Mouse (Mus musculus) hindbrain, postnatal 0 days (tissue): Measurements from ENCODE around the gene Acbd6. TPM values are rescaled to one million over a fixed set of nuclear protein-coding genes. Genes with fewer than 3 reads are reported as not detected.

ENCODE experiments used
- ATAC-seq: fragments of 200-750 bp; cut with Nextera tagmentation; 2 replicates; pipeline ENCODE4 v1.8.0; 2017; ENCODE audit warnings: mild to moderate bottlenecking, moderate TSS enrichment, moderate library complexity
- DNase-seq: peaks from one replicate; pipeline ENCODE4 v3.0.0-alpha.2; 2015; ENCODE audit warnings: low spot score
- H3K27ac ChIP-seq: fragments of 300-500 bp; sonication (generic); 2 replicates; pipeline ENCODE4 v1.5.1; 2014; ENCODE audit warnings: mild to moderate bottlenecking
- H3K27me3 ChIP-seq: fragments of 300-500 bp; sonication (generic); 2 replicates; pipeline ENCODE4 v1.6.1; 2014; ENCODE audit warnings: low read length, mixed read lengths; ENCODE audit not compliant: insufficient read depth
- H3K36me3 ChIP-seq: fragments of 300-500 bp; sonication (generic); 2 replicates; pipeline ENCODE4 v1.6.1; 2014; ENCODE audit warnings: low read length, mixed read lengths; ENCODE audit not compliant: insufficient read depth
- H3K4me1 ChIP-seq: fragments of 300-500 bp; sonication (generic); 2 replicates; pipeline ENCODE4 v1.6.1; 2014; ENCODE audit warnings: antibody characterized with exemption, low read length, mixed read lengths; ENCODE audit not compliant: insufficient read depth
- H3K4me2 ChIP-seq: fragments of 300-500 bp; sonication (generic); 2 replicates; pipeline ENCODE4 v1.6.1; 2014; ENCODE audit warnings: low read depth, mild to moderate bottlenecking, low read length, moderate library complexity, mixed read lengths
- H3K4me3 ChIP-seq: fragments of 300-500 bp; sonication (generic); 2 replicates; pipeline ENCODE4 v1.5.1; 2014; ENCODE audit warnings: low read length
- H3K9ac ChIP-seq: fragments of 300-500 bp; sonication (generic); replicated peaks from 2 replicates; pipeline ENCODE4 v1.6.1; 2014; ENCODE audit warnings: mild to moderate bottlenecking, low read length, moderate library complexity, mixed read lengths
- H3K9me3 ChIP-seq: fragments of 300-500 bp; sonication (generic); 2 replicates; pipeline ENCODE4 v1.6.1; 2016; ENCODE audit warnings: low read length, mixed read lengths
- CTCF ChIP-seq: IDR thresholded peaks from 2 replicates; pipeline ENCODE4 v1.5.1; 2016; ENCODE audit warnings: antibody characterized with exemption, control low read depth, low read depth
- WGBS: fragments of 180-500 bp; shearing (Covaris S2); extraction: QIAGEN DNeasy Blood & Tissue Kit; methylation state at CpG from one replicate; pipeline ENCODE4 v1.1.7; 2014; 5-methylcytosine and 5-hydroxymethylcytosine counted together
- polyA plus RNA-seq: library from polyadenylated mRNA; unstranded; fragments of >200 nt; fragmentation: Nextera tagmentation; extraction: Ambion mirVana; gene quantifications from 2 replicates; pipeline ENCODE4 v1.2.1, GENCODE M21; 2015
- total RNA-seq: library from RNA; depleted of rRNA; stranded (reverse); fragments of >200 nt; gene quantifications from 2 replicates; pipeline ENCODE4 v1.2.3, GENCODE M21; 2014

The Acbd6 gene
- total and polyA plus RNA-seq, 2 experiments from 2014 or later: 118 to 119 TPM

- H3K4me1 ChIP-seq: no peaks in the 10 kb centered on the region
- no peak overlapping the region for H3K4me3 ChIP-seq
- DNase-seq (peak; percentile 67), ATAC-seq (peak; percentile 61; the same call in 1 of the 2 replicates)
- H3K27me3 ChIP-seq: no peaks in the 10 kb centered on the region
- H3K27ac ChIP-seq: no peak overlapping the region
- H3K9ac ChIP-seq: no peak overlapping the region
- WGBS: 46% methylated on average over 10 of the region's 10 CpGs
- TF ChIP-seq CTCF: no peak
- H3K36me3 ChIP-seq: no peaks in the 10 kb centered on the region
- no peak overlapping the region for H3K4me2 ChIP-seq
- no peaks in the 10 kb centered on the region for H3K9me3 ChIP-seq
Observed at GRCm38 (mm10) chr1:155681116-155681799, 123.3 kb downstream of the Acbd6 start.

DNA sequence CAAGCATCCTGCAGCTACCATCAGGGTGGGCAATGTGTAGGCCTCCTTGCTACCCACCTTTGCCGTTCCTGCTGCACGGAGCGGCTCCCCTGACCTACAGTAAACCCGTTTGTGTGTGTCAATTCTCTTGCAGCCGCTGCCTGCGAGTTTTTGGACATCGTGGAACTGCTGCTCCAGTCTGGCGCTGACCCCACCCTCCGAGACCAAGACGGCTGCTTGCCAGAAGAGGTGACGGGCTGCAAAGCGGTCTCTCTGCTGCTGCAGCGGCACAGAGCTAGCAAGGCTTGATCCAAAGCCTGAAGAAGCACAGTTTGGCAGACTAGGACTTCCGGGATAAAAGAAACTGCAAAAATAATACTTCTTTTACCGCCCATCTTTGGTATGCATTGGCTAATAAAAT, 128.9 kb downstream of the Acbd6 start:
- no peak for TF ChIP-seq CTCF
- Histone ChIP-seq H3K36me3 (no peaks in the 10 kb centered on the region), H3K27me3 (no peaks in the 10 kb centered on the region), H3K9ac (no peak overlapping the region), H3K4me3 (no peak overlapping the region), H3K4me2 (no peak overlapping the region), H3K9me3 (no peaks in the 10 kb centered on the region), H3K4me1 (no peaks in the 10 kb centered on the region), H3K27ac (no peak overlapping the region)
- WGBS: 57% methylated on average over 15 of the region's 15 CpGs
- ATAC-seq (no peak), DNase-seq (peak; percentile 16)

GRCm38 (mm10) chr1:155689141-155689540, 131.2 kb downstream of the Acbd6 start:
- Histone ChIP-seq H3K9me3 (no peaks in the 10 kb centered on the region), H3K4me3 (no peak overlapping the region), H3K27me3 (no peaks in the 10 kb centered on the region), H3K36me3 (no peaks in the 10 kb centered on the region), H3K9ac (no peak overlapping the region), H3K4me1 (no peaks in the 10 kb centered on the region), H3K27ac (no peak overlapping the region), H3K4me2 (no peak overlapping the region)
- 65% methylated on average over 4 of the region's 4 CpGs for WGBS
- DNase-seq (no peak), ATAC-seq (no peak)
- TF ChIP-seq CTCF: no peak

DNA sequence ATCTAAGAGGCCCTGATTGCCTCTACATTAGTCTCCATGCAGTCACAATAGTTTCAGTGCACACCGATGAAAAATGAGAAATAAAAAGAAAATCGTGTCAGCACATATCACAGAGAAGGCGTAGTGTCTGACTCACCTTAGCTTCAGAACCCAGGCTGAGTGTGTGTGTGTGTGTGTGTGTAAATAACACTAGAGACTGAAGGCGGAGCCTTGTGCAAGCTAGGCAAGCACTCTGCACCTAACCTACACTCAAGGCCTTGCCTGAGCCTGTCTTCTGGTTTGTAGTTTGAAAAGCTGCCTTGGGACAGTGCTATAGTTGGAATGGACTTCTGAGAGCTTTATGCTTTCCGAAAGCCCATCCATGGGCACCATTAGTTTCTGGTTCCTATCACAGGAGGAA, 131.6 kb downstream of the Acbd6 start:
- no peak overlapping the region for H3K27ac ChIP-seq
- no peak for TF ChIP-seq CTCF
- no peak overlapping the region for H3K4me2 ChIP-seq
- H3K4me3 ChIP-seq: no peak overlapping the region
- ATAC-seq (no peak), DNase-seq (no peak)
- no peaks in the 10 kb centered on the region for H3K36me3 ChIP-seq
- no peaks in the 10 kb centered on the region for H3K9me3 ChIP-seq
- H3K27me3 ChIP-seq: no peaks in the 10 kb centered on the region
- WGBS: 70% methylated on average over 5 of the region's 5 CpGs
- no peaks in the 10 kb centered on the region for H3K4me1 ChIP-seq
- H3K9ac ChIP-seq: no peak overlapping the region

GRCm38 (mm10) chr1:155692230-155692629, 134.3 kb downstream of the Acbd6 start:
- Histone ChIP-seq H3K4me1 (no peaks in the 10 kb centered on the region), H3K4me3 (no peak overlapping the region), H3K27ac (no peak overlapping the region), H3K4me2 (no peak overlapping the region), H3K9me3 (no peaks in the 10 kb centered on the region), H3K27me3 (no peaks in the 10 kb centered on the region), H3K9ac (no peak overlapping the region), H3K36me3 (no peaks in the 10 kb centered on the region)
- 91% methylated on average over 6 of the region's 6 CpGs for WGBS
- DNase-seq (no peak), ATAC-seq (no peak)
- TF ChIP-seq CTCF: no peak

GRCm38 (mm10) chr1:155693026-155693425, 135.1 kb downstream of the Acbd6 start:
- no peak overlapping the region for H3K27ac ChIP-seq
- no peak overlapping the region for H3K9ac ChIP-seq
- H3K4me3 ChIP-seq: no peak overlapping the region
- TF ChIP-seq CTCF: no peak
- 67% methylated on average over 11 of the region's 11 CpGs for WGBS
- H3K4me1 ChIP-seq: no peaks in the 10 kb centered on the region
- H3K27me3 ChIP-seq: no peaks in the 10 kb centered on the region
- ATAC-seq (no peak), DNase-seq (no peak)
- no peak overlapping the region for H3K4me2 ChIP-seq
- H3K36me3 ChIP-seq: no peaks in the 10 kb centered on the region
- no peaks in the 10 kb centered on the region for H3K9me3 ChIP-seq

- no peak overlapping the region for H3K4me2 ChIP-seq
- ATAC-seq (no peak), DNase-seq (no peak)
- 47% methylated on average over 5 of the region's 5 CpGs for WGBS
- no peak overlapping the region for H3K27ac ChIP-seq
- H3K4me3 ChIP-seq: no peak overlapping the region
- no peaks in the 10 kb centered on the region for H3K36me3 ChIP-seq
- H3K27me3 ChIP-seq: no peaks in the 10 kb centered on the region
- H3K4me1 ChIP-seq: no peaks in the 10 kb centered on the region
- TF ChIP-seq CTCF: no peak
- H3K9ac ChIP-seq: no peak overlapping the region
- H3K9me3 ChIP-seq: no peaks in the 10 kb centered on the region
Observed at GRCm38 (mm10) chr1:155693443-155693842, 135.5 kb downstream of the Acbd6 start.
